Mouse (Mus musculus): Measurements from ENCODE around the gene Tm9sf4. TPM values are rescaled to one million over a fixed set of nuclear protein-coding genes. Genes with fewer than 3 reads are reported as not detected.

Tm9sf4 gene
- polyA plus RNA-seq, 1 experiment from 2014 or later: 95.3 TPM

DNA sequence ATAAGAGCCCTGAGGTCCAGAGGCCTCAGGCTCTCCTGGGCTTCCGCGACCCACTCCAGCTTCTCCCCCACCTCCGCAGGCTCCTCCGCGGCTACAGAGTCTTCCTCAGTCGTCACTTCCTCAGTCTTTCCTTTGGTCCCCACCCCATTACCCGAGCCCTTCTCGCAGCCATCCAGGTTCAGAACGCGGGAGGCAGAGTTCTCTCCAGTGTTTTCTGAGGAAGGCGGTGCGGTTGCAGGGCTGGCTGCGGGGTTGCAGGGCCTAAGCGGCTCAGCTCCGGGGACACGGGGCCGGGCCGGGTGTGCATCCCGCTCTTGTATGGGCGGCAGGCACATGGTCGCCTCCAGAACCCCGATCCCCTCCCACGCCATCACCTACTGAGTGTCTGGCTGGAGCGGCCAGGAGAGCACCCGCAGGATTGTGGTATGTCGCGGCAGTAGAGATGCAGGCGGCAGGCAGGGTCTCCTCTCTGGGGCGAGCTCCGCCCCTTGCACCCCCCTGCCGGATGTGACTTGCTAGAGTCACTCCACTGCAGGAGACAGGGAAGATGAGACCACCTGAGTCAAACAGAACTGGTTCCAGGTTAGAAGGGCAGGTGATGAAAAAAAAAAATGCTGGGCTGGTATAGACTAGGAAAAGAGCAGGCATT is 64.0 kb downstream of the Tm9sf4 start, which contains the start of gene Tspyl3:
TSS of gene Tspyl3 (minus strand) at position 496 of the 649 bp plus-strand sequence.
- no peak for DNase-seq (ENCODE audit: low read depth, low spot score)
- in situ Hi-C loops (cut with MboI; ENCODE audit: low pct_unique_long_range_greater_than_20kb): no loop called here

DNA sequence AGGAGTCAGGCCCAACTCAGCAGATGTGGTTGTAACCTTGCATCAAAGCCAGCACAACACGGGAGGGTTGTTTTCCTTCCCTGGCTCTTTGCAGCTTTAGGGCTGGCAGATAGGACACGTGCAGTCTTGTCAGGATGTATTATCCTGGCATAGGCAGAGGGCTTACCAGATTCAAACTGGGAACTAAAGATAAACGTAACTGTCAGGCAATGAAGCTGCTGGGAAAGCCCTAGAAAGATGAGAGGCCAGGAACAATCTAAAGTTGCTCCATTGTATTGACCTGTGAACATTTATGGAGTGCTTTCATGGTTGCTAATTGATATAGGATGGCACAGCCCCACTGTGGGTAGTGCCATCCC is 64.5 kb downstream of the Tm9sf4 start:
- TF ChIP-seq CTCF (IDR thresholded peaks at IDR 0.05): no peak
- no peaks in the 10 kb centered on the region for H3K27me3 ChIP-seq
- ChIA-PET POLR2A (no interaction called here), CTCF (interaction anchor here (0.7 to 2.3 kb wide), 2 partner anchors 10 to 78 kb away, joined by 3 to 4 read pairs; no protein-coding TSS in a partner anchor)
- DNase-seq (ENCODE audit: low read depth, low spot score) (no peak), ATAC-seq (no peak)
- in situ Hi-C loops (cut with MboI; ENCODE audit: low pct_unique_long_range_greater_than_20kb): no loop called here

More for the DNA sequence above, 64.0 kb downstream of the Tm9sf4 start, which contains the start of gene Tspyl3:
- CTCF ChIA-PET: interaction anchor here (2.3 kb wide), 1 partner anchor 10 kb away, joined by 4 read pairs; no protein-coding TSS in a partner anchor
- no peaks in the 10 kb centered on the region for H3K27me3 ChIP-seq
- no peak for TF ChIP-seq CTCF (IDR thresholded peaks at IDR 0.05)
- ATAC-seq: no peak
- POLR2A ChIA-PET: no interaction called here

DNA sequence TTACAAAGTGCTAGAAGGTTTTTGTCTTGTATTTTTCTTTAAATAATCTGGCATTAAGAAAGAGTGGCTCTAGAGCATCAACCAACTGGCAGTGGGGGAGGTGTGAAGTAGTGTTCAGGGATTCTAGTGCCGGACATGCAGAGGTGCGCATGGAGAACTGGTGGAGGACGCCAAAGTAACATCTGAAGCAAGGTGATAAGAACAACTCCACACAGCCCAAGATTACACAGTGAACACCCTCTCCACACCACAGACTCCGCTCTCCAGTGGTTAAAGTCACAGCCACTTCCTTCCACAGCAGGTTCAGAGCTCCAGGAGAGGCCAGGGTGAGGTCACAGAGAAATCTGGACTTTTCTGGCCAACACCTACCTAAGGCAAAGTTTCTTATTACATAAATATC is 66.9 kb downstream of the Tm9sf4 start:
- in situ Hi-C loops (cut with MboI; ENCODE audit: low pct_unique_long_range_greater_than_20kb): no loop called here
- ATAC-seq (no peak), DNase-seq (ENCODE audit: low read depth, low spot score) (no peak)
- H3K27me3 ChIP-seq: no peaks in the 10 kb centered on the region
- ChIA-PET CTCF (no interaction called here), POLR2A (no interaction called here)
- no peak for TF ChIP-seq CTCF (IDR thresholded peaks at IDR 0.05)

DNA sequence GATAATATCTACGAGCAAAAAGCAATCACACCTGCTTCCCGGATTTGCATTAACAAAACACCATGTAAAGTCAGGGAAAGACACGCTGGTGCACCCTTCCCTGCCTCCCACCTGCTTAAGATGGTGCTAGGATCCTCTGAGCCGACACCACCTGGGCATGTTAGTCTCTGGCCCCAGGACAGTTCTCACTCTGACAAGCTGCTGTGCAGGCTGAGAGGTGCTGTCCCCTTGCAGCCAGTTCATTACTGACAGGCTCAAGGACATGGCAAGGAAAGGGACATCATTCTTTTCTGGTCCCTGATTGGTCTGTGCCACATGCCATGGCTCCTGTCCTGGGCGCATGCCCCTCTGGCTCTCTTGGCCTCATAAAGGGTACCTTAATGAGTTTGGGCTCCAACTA is 67.4 kb downstream of the Tm9sf4 start:
- no peak for TF ChIP-seq CTCF (IDR thresholded peaks at IDR 0.05)
- POLR2A ChIA-PET: no interaction called here
- no peaks in the 10 kb centered on the region for H3K27me3 ChIP-seq
- CTCF ChIA-PET: no interaction called here
- DNase-seq (ENCODE audit: low read depth, low spot score): no peak
- ATAC-seq: no peak
- in situ Hi-C loops (cut with MboI; ENCODE audit: low pct_unique_long_range_greater_than_20kb): no loop called here

DNA sequence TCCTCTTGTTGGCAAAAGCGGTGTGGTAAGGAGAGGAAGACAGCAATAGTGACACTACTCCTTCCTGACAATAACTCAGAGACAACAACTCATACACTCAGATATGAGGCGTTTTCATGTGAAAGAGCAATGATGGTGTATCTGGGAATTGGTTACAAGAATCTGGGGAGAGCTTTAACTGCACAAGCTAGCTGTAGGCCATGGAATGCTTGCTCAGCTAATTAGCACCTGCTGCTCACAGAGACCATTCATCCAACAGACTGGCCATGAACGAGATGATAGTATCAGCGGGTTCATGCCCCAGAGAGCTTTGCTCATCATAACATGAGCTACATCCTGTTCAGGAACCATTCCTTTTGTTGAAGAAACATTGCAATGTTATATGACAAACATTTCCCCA is 76.1 kb downstream of the Tm9sf4 start:
- in situ Hi-C loops (cut with MboI; ENCODE audit: low pct_unique_long_range_greater_than_20kb): no loop called here
- POLR2A ChIA-PET: interaction anchor here (0.8 kb wide), 1 partner anchor 76 kb away, joined by 3 read pairs; the partner anchor contains the start of gene Tm9sf4

GRCm38 (mm10) chr2:153237891-153238290 is 76.8 kb downstream of the Tm9sf4 start:
- ChIA-PET POLR2A (no interaction called here), CTCF (no interaction called here)
- ATAC-seq (no peak), DNase-seq (ENCODE audit: low read depth, low spot score) (no peak)
- TF ChIP-seq CTCF (IDR thresholded peaks at IDR 0.05): no peak
- in situ Hi-C loops (cut with MboI; ENCODE audit: low pct_unique_long_range_greater_than_20kb): no loop called here
- no peaks in the 10 kb centered on the region for H3K27me3 ChIP-seq

More for the DNA sequence above, 76.1 kb downstream of the Tm9sf4 start:
- CTCF ChIA-PET: no interaction called here
- ATAC-seq: no peak
- DNase-seq (ENCODE audit: low read depth, low spot score): no peak
- no peaks in the 10 kb centered on the region for H3K27me3 ChIP-seq
- no peak for TF ChIP-seq CTCF (IDR thresholded peaks at IDR 0.05)

DNA sequence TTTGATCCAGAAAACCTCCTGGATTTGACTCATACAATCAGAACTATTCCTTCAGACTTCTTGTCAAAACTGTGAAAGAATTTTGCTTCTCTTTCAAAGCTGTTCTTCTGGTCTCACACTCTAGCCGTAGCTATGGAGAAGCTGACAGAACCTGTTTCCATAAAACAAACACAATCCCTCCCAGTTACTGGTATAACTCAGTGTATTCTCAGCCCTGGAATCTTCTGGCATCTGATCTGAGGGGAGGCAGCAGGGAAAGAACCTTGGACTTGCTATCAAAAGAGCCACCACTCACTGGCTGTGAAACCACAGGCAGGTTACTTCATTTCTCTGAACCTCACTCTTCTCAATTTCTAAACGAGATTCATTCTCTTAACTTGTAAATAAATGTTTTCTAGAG is 77.3 kb downstream of the Tm9sf4 start:
- in situ Hi-C loops (cut with MboI; ENCODE audit: low pct_unique_long_range_greater_than_20kb): no loop called here
- ATAC-seq: no peak
- TF ChIP-seq CTCF (IDR thresholded peaks at IDR 0.05): no peak
- no peaks in the 10 kb centered on the region for H3K27me3 ChIP-seq
- POLR2A ChIA-PET: no interaction called here
- DNase-seq (ENCODE audit: low read depth, low spot score): no peak
- CTCF ChIA-PET: no interaction called here

- DNase-seq (ENCODE audit: low read depth, low spot score) (no peak), ATAC-seq (no peak)
- ChIA-PET POLR2A (interaction anchor here (1.1 kb wide), 1 partner anchor 52 kb away, joined by 3 read pairs; the partner anchor contains the start of gene Kif3b), CTCF (interaction anchor here (1.1 to 1.2 kb wide), 2 partner anchors 45 to 91 kb away, joined by 3 read pairs; no protein-coding TSS in a partner anchor)
- no peaks in the 10 kb centered on the region for H3K27me3 ChIP-seq
- no peak for TF ChIP-seq CTCF (IDR thresholded peaks at IDR 0.05)
- in situ Hi-C loops (cut with MboI; ENCODE audit: low pct_unique_long_range_greater_than_20kb): no loop called here
Observed at GRCm38 (mm10) chr2:153239021-153239859, 78.1 kb downstream of the Tm9sf4 start.

DNA sequence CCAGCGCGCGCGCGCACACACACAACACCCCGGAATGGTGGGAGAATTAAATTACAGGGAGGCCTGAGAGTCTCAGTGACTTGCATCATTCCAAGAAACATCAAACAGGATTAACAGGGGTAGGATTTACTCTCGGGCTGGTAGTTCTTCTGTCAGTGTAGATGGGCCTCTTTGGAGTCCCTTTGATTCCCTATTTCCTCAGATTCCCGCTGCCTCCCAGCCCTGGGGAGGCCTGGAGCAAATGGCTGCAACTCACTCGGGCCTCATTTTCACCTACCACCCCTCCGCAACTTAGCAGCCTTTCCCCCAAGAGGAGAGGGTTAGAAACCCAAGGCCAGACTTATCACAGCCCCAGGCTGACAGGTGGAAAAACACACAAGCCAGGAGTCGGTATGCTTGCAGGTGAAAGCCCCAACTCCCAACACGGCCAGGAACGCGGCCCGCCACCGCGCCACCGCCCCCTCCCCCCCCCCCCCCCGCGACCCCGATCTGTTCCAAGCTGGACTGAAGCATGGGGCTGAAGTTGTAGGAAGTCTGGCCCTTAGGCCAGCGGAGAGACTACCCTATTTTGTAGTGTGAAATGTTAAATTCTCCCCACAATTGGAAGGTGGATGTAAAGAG is 78.9 kb downstream of the Tm9sf4 start:
- in situ Hi-C loops (cut with MboI; ENCODE audit: low pct_unique_long_range_greater_than_20kb): no loop called here
- CTCF ChIA-PET: interaction anchor here (1.1 to 1.2 kb wide), 2 partner anchors 44 to 92 kb away, joined by 3 read pairs; no protein-coding TSS in a partner anchor
- DNase-seq (ENCODE audit: low read depth, low spot score) (no peak), ATAC-seq (no peak)
- no peaks in the 10 kb centered on the region for H3K27me3 ChIP-seq
- TF ChIP-seq CTCF (IDR thresholded peaks at IDR 0.05): no peak
- POLR2A ChIA-PET: interaction anchor here (0.9 to 1.1 kb wide), 2 partner anchors 8 to 52 kb away, joined by 3 read pairs; partner anchors contain the start of gene Kif3b

GRCm38 (mm10) chr2:153240701-153241235 is 79.7 kb downstream of the Tm9sf4 start:
- ATAC-seq: peak; percentile 8
- POLR2A ChIA-PET: interaction anchor here (0.9 kb wide), 1 partner anchor 9 kb away, joined by 3 read pairs; no protein-coding TSS in a partner anchor
- TF ChIP-seq CTCF (IDR thresholded peaks at IDR 0.05): no peak
- CTCF ChIA-PET: no interaction called here
- in situ Hi-C loops (cut with MboI; ENCODE audit: low pct_unique_long_range_greater_than_20kb): no loop called here
- H3K27me3 ChIP-seq: no peaks in the 10 kb centered on the region
- DNase-seq (ENCODE audit: low read depth, low spot score): no peak

Measured in Patski (cell line).